Comparison of ENCODE assay signal across 15 mouse cellular contexts in the genomic region with DNA sequence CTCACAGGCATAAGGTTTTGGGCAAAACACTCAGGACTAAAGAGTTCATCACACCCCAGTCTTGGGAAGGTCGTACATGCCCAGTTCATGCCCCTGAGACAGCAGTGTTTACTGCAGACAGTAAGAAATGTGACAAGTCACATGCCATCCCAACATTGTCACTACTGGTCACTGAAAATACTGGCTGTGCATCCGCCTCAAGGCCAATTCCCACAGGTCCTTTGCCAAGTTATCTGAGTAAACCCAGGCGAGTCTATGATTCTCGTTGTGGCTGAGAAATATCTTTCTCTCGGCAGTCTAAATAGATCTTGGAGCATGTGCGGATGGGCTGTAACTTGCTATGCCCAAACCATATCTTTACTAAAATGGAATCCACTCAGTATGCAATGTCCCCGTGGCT.
"Had no signal": no experiment of that assay in that cellular context is flagged by ENCODE, and none has a peak within 500 bp of the region (broad histone marks: within the 10 kb centered on the region; RNA-seq: fewer than 3 reads in every experiment).

No protein-coding gene starts in this region.

- ATAC-seq: intestine, postnatal 0 days had no signal

- H3K9ac ChIP-seq: limb, embryonic 12.5 days; liver, embryonic 14.5 days; neural tube, embryonic 15.5 days had no signal

- H3K4me1 ChIP-seq: limb, embryonic 12.5 days; neural tube, embryonic 15.5 days had no signal

- H3K27ac ChIP-seq: limb, embryonic 12.5 days; liver, embryonic 14.5 days; midbrain, embryonic 10.5 days; neural tube, embryonic 15.5 days had no signal

- H3K4me3 ChIP-seq: limb, embryonic 12.5 days; midbrain, embryonic 10.5 days; myocyte; neural tube, embryonic 15.5 days had no signal

- H3K9me3 ChIP-seq: limb, embryonic 12.5 days; midbrain, embryonic 10.5 days; neural tube, embryonic 15.5 days had no signal

- DNase-seq: kidney, adult 8-10 months; kidney, postnatal 36 days; layer of hippocampus, adult 9-11 months; liver; midbrain, embryonic 14.5 days; right cerebral cortex, adult 18-20 months; right cerebral cortex, postnatal 4 days; spleen, adult 18-20 months; thymus, postnatal 4 days had no signal

- H3K36me3 ChIP-seq: limb, embryonic 12.5 days; midbrain, embryonic 10.5 days; neural tube, embryonic 15.5 days had no signal

- H3K4me2 ChIP-seq: limb, embryonic 12.5 days; neural tube, embryonic 15.5 days had no signal

- H3K27me3 ChIP-seq: limb, embryonic 12.5 days; neural tube, embryonic 15.5 days had no signal
